Mouse (Mus musculus): ENCODE measurements around the gene N4bp3.

DNA sequence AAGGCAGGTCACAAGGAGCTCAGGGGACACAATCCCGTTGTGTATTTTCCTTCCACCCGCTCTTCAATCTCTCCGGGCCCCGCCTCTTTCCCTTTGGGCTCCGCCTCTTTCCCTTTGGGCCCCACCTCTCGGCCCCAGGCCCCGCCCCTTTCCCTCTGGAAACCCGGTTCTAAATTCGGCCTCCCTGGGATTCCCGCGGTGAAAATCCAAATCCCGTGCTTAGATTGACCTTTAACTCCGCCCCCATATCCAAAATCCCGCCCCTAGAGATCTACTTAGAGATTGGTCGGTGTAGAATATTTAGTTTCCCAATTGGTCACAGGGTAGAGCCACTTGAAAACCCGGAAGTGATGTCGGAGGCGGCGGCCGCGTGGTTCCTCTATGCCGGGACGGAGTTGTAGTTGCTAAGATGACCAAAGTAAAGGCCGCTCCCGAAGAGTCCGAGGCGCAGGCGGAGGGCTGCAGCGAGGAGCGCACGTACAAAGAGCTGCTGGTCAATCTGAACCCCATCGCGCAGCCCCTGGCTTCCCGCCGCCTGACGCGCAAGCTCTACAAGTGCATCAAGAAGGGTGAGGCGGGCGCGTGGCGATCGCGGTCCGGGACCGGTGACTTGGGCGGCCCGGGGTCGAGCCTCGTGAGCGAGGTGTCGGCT is 31.1 kb downstream of the N4bp3 start, which contains the start of gene Nhp2:
- TF ChIP-seq POLR2A (IDR thresholded peaks at IDR 0.05; ENCODE audit: extremely low read depth, insufficient read depth, low read length), result no peak
- TF ChIP-seq CTCF (IDR thresholded peaks at IDR 0.05; ENCODE audit: low read depth, low read length), result no peak

All from liver, adult 2 months (tissue).